Mouse (Mus musculus) stomach, postnatal 0 days (tissue): Measurements from ENCODE around the gene Gnb2.

Experiments used
- CTCF ChIP-seq: IDR thresholded peaks from 2 replicates; pipeline ENCODE4 v1.5.1; 2016; ENCODE audit warnings: antibody characterized with exemption, low read depth, mild to moderate bottlenecking, moderate library complexity
- EP300 ChIP-seq: optimal IDR thresholded peaks from 2 replicates; pipeline ENCODE3; 2016; ENCODE audit warnings: antibody characterized with exemption

DNA sequence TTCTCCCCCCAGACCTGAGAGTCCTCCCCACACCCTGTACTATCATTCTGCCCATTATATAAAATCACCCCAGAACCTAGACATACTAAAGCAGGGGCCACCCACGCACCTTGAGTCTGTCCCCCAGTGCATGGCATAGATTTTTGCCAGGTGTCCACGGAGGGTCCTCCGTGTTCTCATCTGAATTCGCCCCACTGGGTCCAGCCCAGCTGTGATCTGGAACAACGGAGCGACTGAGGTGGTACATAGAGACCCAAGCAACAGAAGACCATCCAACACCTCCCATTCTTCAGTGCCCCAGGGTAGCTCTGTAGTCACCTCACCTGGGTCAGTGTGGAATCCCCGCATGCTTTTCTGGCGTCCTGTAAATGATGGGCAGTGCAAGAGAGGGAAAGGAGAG, 3.2 kb downstream of the Gnb2 start:
- TF ChIP-seq CTCF (no peak), EP300 (no peak)
